Mouse (Mus musculus) kidney, adult 2 months (tissue): Measurements from ENCODE around the gene Mgam. TPM values are rescaled to one million over a fixed set of nuclear protein-coding genes. Genes with fewer than 3 reads are reported as not detected.
"Not testable (repeated sequence)": the region's sequence is repeated elsewhere in the genome, so short reads cannot be mapped to it uniquely, and the experiment has no call there.

Experiments used
- DNase-seq: peaks from one replicate; pipeline ENCODE4 v3.0.0; 2021
- H3K27ac ChIP-seq: fragments of 200-500 bp; 2 replicates; pipeline ENCODE4 v1.5.1; 2012; ENCODE audit warnings: low read depth, low read length, control low read depth, inconsistent platforms; ENCODE audit not compliant: insufficient read depth
- H3K27me3 ChIP-seq: fragments of 200-500 bp; replicated peaks from 2 replicates; pipeline ENCODE4 v1.6.1; 2012; ENCODE audit warnings: mild to moderate bottlenecking, moderate library complexity, low read length, inconsistent platforms; ENCODE audit not compliant: control insufficient read depth, insufficient read depth
- H3K36me3 ChIP-seq: fragments of 200-500 bp; 2 replicates; pipeline ENCODE4 v1.6.1; 2012; ENCODE audit warnings: mild to moderate bottlenecking, moderate library complexity, low read length, inconsistent platforms; ENCODE audit not compliant: control insufficient read depth, insufficient read depth
- H3K4me1 ChIP-seq: fragments of 200-500 bp; 2 replicates; pipeline ENCODE4 v1.6.1; 2011; ENCODE audit warnings: low read length; ENCODE audit not compliant: control insufficient read depth, insufficient read depth
- H3K4me3 ChIP-seq: fragments of 200-500 bp; 2 replicates; pipeline ENCODE4 v1.5.1; 2011; ENCODE audit warnings: mild to moderate bottlenecking, low read depth, low read length, control low read depth; ENCODE audit not compliant: insufficient read depth
- CTCF ChIP-seq: fragments of 200-500 bp; conservative IDR thresholded peaks from 2 replicates; pipeline ENCODE4 v1.5.1; 2011; ENCODE audit warnings: low read depth, mild to moderate bottlenecking, control low read depth, low read length, moderate library complexity, mixed read lengths; ENCODE audit not compliant: insufficient read depth, insufficient read length
- POLR2A ChIP-seq: fragments of 200-500 bp; IDR thresholded peaks from one replicate; pipeline ENCODE4 v1.6.1; 2011; ENCODE audit warnings: low read depth, low read length, control low read depth
- WGBS: fragments of 180-500 bp; shearing (Covaris S2); methylation state at CpG from one replicate; pipeline ENCODE4 v1.1.7; 2018; 5-methylcytosine and 5-hydroxymethylcytosine counted together
- polyA plus RNA-seq: library from polyadenylated mRNA; depleted of rRNA; stranded (reverse); fragments of >200 nt; gene quantifications from 2 replicates; pipeline ENCODE4 v1.2.3, GENCODE M21; 2012

Gene Mgam
- polyA plus RNA-seq, 1 experiment, result 34.1 TPM

- Histone ChIP-seq H3K36me3 (no peaks in the 10 kb centered on the region; the same call in 1 of the 2 replicates), H3K27me3 (no peaks in the 10 kb centered on the region), H3K27ac (no peak overlapping the region), H3K4me1 (no peaks in the 10 kb centered on the region), H3K4me3 (no peak overlapping the region)
- no peak for TF ChIP-seq POLR2A
- no peak for TF ChIP-seq CTCF
- no peak for DNase-seq
- WGBS, result 72% methylated on average over 8 of the region's 8 CpGs
Observed at GRCm38 (mm10) chr6:40645701-40646100, 17.1 kb downstream of the Mgam start.

- Histone ChIP-seq H3K36me3 (no peaks in the 10 kb centered on the region; the same call in 1 of the 2 replicates), H3K4me1 (no peaks in the 10 kb centered on the region), H3K27me3 (no peaks in the 10 kb centered on the region), H3K4me3 (no peak overlapping the region), H3K27ac (no peak overlapping the region)
- TF ChIP-seq CTCF (no peak), POLR2A (no peak)
- 82% methylated on average over 1 of the region's 1 CpGs for WGBS
- DNase-seq, result no peak
Observed at GRCm38 (mm10) chr6:40650953-40651352, 22.3 kb downstream of the Mgam start.

GRCm38 (mm10) chr6:40660930-40661329 lies 32.3 kb downstream of the Mgam start:
- no peak for DNase-seq
- WGBS, result 66% methylated on average over 2 of the region's 2 CpGs
- Histone ChIP-seq H3K27ac (no peak overlapping the region), H3K36me3 (no peaks in the 10 kb centered on the region), H3K4me3 (no peak overlapping the region), H3K4me1 (no peaks in the 10 kb centered on the region), H3K27me3 (no peaks in the 10 kb centered on the region)
- TF ChIP-seq POLR2A (no peak), CTCF (no peak)

- Histone ChIP-seq H3K4me1 (no peaks in the 10 kb centered on the region), H3K27ac (no peak overlapping the region), H3K36me3 (no peaks in the 10 kb centered on the region), H3K27me3 (no peaks in the 10 kb centered on the region), H3K4me3 (no peak overlapping the region)
- DNase-seq, result peak; percentile 65
- TF ChIP-seq POLR2A, result no peak
- TF ChIP-seq CTCF, result peak; percentile 43
- 5% methylated on average over 5 of the region's 5 CpGs for WGBS
Observed at GRCm38 (mm10) chr6:40689180-40689579, 60.5 kb downstream of the Mgam start.

- not testable (repeated sequence) for H3K4me1 ChIP-seq, H3K27me3 ChIP-seq, DNase-seq, H3K27ac ChIP-seq, H3K4me3 ChIP-seq, H3K36me3 ChIP-seq
- WGBS, result 31% methylated on average over 4 of the region's 4 CpGs
Observed at GRCm38 (mm10) chr6:40692007-40692406, 63.4 kb downstream of the Mgam start.

GRCm38 (mm10) chr6:40713494-40713893 lies 84.9 kb downstream of the Mgam start:
- not testable (repeated sequence) for H3K36me3 ChIP-seq, H3K27ac ChIP-seq, DNase-seq, H3K27me3 ChIP-seq, H3K4me3 ChIP-seq, H3K4me1 ChIP-seq
- 89% methylated on average over 5 of the region's 5 CpGs for WGBS

- DNase-seq, result no peak
- 65% methylated on average over 1 of the region's 1 CpGs for WGBS
- TF ChIP-seq CTCF, result no peak
- TF ChIP-seq POLR2A, result no peak
- no peaks in the 10 kb centered on the region; the same call in 1 of the 2 replicates for H3K36me3 ChIP-seq
- H3K4me1 ChIP-seq, result no peaks in the 10 kb centered on the region
- no peaks in the 10 kb centered on the region for H3K27me3 ChIP-seq
- H3K4me3 ChIP-seq, result no peak overlapping the region
- H3K27ac ChIP-seq, result no peak overlapping the region
Observed at GRCm38 (mm10) chr6:40715705-40716104, 87.1 kb downstream of the Mgam start.

GRCm38 (mm10) chr6:40728506-40728905 lies 99.9 kb downstream of the Mgam start:
- not testable (repeated sequence) for H3K27me3 ChIP-seq, H3K4me1 ChIP-seq, H3K36me3 ChIP-seq, DNase-seq, H3K4me3 ChIP-seq, H3K27ac ChIP-seq
- WGBS, result 38% methylated on average over 4 of the region's 4 CpGs
